8 mouse cellular contexts compared by ENCODE assay signal in the genomic region with DNA sequence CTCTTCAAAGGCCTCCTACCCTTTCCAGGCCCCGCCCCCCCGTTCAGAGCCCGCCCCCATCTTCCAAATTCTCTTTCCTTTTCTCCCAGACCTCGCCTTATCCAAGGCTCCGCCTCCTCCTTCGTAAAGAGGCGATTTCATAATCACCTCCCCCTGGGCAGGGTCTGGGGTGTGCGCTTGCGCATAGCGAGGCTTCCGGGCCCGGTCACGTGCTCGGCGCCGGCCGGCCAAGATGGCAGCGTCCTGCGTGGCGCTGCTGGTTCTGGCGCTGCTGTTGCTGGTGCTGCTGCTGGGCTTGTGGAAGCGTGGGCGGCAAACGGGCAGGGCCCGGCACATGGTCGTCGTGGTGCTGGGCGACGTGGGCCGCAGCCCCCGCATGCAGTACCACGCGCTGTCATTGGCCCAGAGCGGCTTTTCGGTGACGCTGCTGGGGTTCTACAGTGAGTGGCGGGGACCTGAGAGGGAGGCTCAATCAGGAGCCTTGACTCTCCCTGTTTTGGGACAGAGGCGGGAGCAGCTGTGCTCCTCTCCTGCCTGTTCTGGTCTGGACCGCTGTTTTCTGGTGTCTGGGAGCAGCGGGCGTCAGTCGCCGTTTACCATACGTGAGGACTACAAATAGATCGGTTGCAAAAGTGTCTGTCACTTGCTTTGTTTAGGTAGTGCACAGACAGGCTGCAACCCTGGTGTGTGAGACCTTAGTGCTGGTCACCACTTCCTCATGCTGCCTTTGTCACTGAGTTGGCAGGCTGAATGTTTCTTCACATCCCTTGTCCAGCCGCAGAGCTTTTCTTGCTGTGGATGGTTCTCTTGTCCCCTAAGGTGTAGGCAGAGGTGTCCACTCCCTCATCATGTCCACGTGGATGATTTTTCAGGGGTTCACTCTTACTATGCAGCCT. TPM values are rescaled to one million over a fixed set of nuclear protein-coding genes. Genes with fewer than 3 reads are reported as not detected.
DNase-seq lines count a peak whose midpoint lies in the region; ATAC-seq and TF ChIP-seq lines count a peak whose summit lies in the region.

A gene (plus strand): TSS at position 204 of the 896 bp plus-strand sequence.

- no peak within 1 kb of the TSS for H3K27ac ChIP-seq in heart, embryonic 11.5 days (ENCODE audit: low read depth, low read length)
- peak within 1 kb of the TSS; percentile 17; the same call in 1 of the 2 replicates for H3K27ac ChIP-seq in kidney, embryonic 16.5 days (ENCODE audit: low read length)
- peak within 1 kb of the TSS; percentile 26; the same call in 1 of the 2 replicates for H3K27ac ChIP-seq in liver, adult 2 months (replicated peaks; ENCODE audit: insufficient read depth, low read depth, low read length)

- peak within 1 kb of the TSS; percentile 81 for H3ac ChIP-seq in C2C12 (ENCODE audit: control insufficient read depth, insufficient read length, low read depth)
- peak within 1 kb of the TSS; percentile 96 for H3ac ChIP-seq in myocyte (ENCODE audit: control insufficient read depth, insufficient read length)

- peak; percentile 93 for ATAC-seq in heart, embryonic 11.5 days (replicated peaks; ENCODE audit: insufficient number of reproducible peaks, low FRiP score, low TSS enrichment)
- ATAC-seq in kidney, embryonic 16.5 days (ENCODE audit: low FRiP score, low TSS enrichment) = peak; percentile 97

- H3K36me3 ChIP-seq in C2C12 (ENCODE audit: control insufficient read depth, insufficient read depth) (no peaks in the 10 kb centered on the region), myocyte (ENCODE audit: control insufficient read depth, insufficient read depth) (peaks cover 4% of the 10 kb centered on the region)
- H3K36me3 ChIP-seq in erythroblast, embryonic 14.5 days (ENCODE audit: control insufficient read depth) = peaks cover 14% of the 10 kb centered on the region
- no peaks in the 10 kb centered on the region for H3K36me3 ChIP-seq in heart, embryonic 11.5 days (ENCODE audit: control insufficient read depth, insufficient read depth, low read length)
- 0 out of 2 replicates have a peak, but pooled peaks cover 3% of the 10 kb centered on the region for H3K36me3 ChIP-seq in kidney, embryonic 16.5 days (ENCODE audit: insufficient read depth, low read length)
- no peaks in the 10 kb centered on the region for H3K36me3 ChIP-seq in liver, adult 2 months (ENCODE audit: control insufficient read depth, insufficient read depth, low read length)
- H3K36me3 ChIP-seq in splenic B cell, adult 2 months (ENCODE audit: control insufficient read depth, insufficient read depth, low read length, poor library complexity, severe bottlenecking) = no peaks in the 10 kb centered on the region

- peak within 1 kb of the TSS; percentile 79 for H3K9ac ChIP-seq in heart, embryonic 11.5 days (ENCODE audit: low read depth, low read length)
- H3K9ac ChIP-seq in kidney, embryonic 16.5 days (replicated peaks; ENCODE audit: low read length) = peak within 1 kb of the TSS; percentile 78
- peak within 1 kb of the TSS; percentile 82 for H3K9ac ChIP-seq in liver, adult 2 months (ENCODE audit: low read depth, low read length)

- H3K27me3 ChIP-seq in C2C12 (ENCODE audit: control insufficient read depth, insufficient read depth, insufficient read length) (no peaks in the 10 kb centered on the region), myocyte (ENCODE audit: control insufficient read depth, insufficient read depth, insufficient read length) (no peaks in the 10 kb centered on the region)
- H3K27me3 ChIP-seq in erythroblast, embryonic 14.5 days (ENCODE audit: control insufficient read depth) = no peaks in the 10 kb centered on the region
- no peaks in the 10 kb centered on the region for H3K27me3 ChIP-seq in heart, embryonic 11.5 days (ENCODE audit: control insufficient read depth, insufficient read depth, low read length)
- no peaks in the 10 kb centered on the region for H3K27me3 ChIP-seq in kidney, embryonic 16.5 days (ENCODE audit: insufficient read depth, low read length)
- no peaks in the 10 kb centered on the region for H3K27me3 ChIP-seq in liver, adult 2 months (ENCODE audit: control insufficient read depth, insufficient read depth, low read length)
- no peaks in the 10 kb centered on the region for H3K27me3 ChIP-seq in splenic B cell, adult 2 months (ENCODE audit: control insufficient read depth, insufficient read depth, low read length, poor library complexity, severe bottlenecking)

- H3K9me3 ChIP-seq in erythroblast, embryonic 14.5 days (ENCODE audit: control insufficient read depth, low read length) = no peaks in the 10 kb centered on the region
- H3K9me3 ChIP-seq in heart, embryonic 11.5 days (replicated peaks; ENCODE audit: control insufficient read depth, low read length) = no peaks in the 10 kb centered on the region
- H3K9me3 ChIP-seq in kidney, embryonic 16.5 days (ENCODE audit: low read length) = no peaks in the 10 kb centered on the region

- peak within 1 kb of the TSS; percentile 69 for H3K4me2 ChIP-seq in heart, embryonic 11.5 days
- peak within 1 kb of the TSS; percentile 88 for H3K4me2 ChIP-seq in kidney, embryonic 16.5 days (replicated peaks; ENCODE audit: low read depth, low read length)
- peak within 1 kb of the TSS; percentile 97 for H3K4me2 ChIP-seq in myocyte (ENCODE audit: low read depth)

- H3K79me2 ChIP-seq in C2C12 (ENCODE audit: control insufficient read depth, insufficient read depth) (peaks cover 26% of the 10 kb centered on the region), myocyte (ENCODE audit: control insufficient read depth, insufficient read depth) (no peaks in the 10 kb centered on the region)
- H3K79me2 ChIP-seq in liver, adult 2 months (ENCODE audit: control insufficient read depth, insufficient read depth, low read length) = 0 out of 2 replicates have a peak, but pooled peaks cover 4% of the 10 kb centered on the region

- H3K4me1 ChIP-seq in erythroblast, embryonic 14.5 days (ENCODE audit: control insufficient read depth) = peaks cover 26% of the 10 kb centered on the region
- peaks cover 5% of the 10 kb centered on the region; the same call in 1 of the 2 replicates for H3K4me1 ChIP-seq in heart, embryonic 11.5 days (ENCODE audit: control insufficient read depth, insufficient read depth, low read length)
- H3K4me1 ChIP-seq in kidney, embryonic 16.5 days (ENCODE audit: insufficient read depth, low read length) = peaks cover 7% of the 10 kb centered on the region
- H3K4me1 ChIP-seq in liver, adult 2 months (ENCODE audit: control insufficient read depth, insufficient read depth, low read length) = peaks cover 6% of the 10 kb centered on the region; the same call in 1 of the 2 replicates

- TF ChIP-seq POLR2A in brain, embryonic 14.5 days (IDR thresholded peaks at IDR 0.05; ENCODE audit: borderline replicate concordance, extremely low read depth, insufficient read depth, insufficient read length, poor library complexity, severe bottlenecking) = peak; percentile 100
- peak; percentile 98 for TF ChIP-seq POLR2A in liver, adult 2 months (IDR thresholded peaks at IDR 0.05; ENCODE audit: extremely low read depth, insufficient read depth, low read length)
- TF ChIP-seq POLR2A in myocyte (IDR thresholded peaks at IDR 0.05; ENCODE audit: insufficient read length, low read depth) = peak; percentile 100

- WGBS in heart, embryonic 11.5 days (ENCODE audit: insufficient replicate concordance) = 2% methylated on average over 47 of the region's 47 CpGs
- WGBS in kidney, embryonic 16.5 days = 2% methylated on average over 47 of the region's 47 CpGs
- 1% methylated on average over 47 of the region's 47 CpGs for WGBS in liver, adult 2 months

- H3K79me3 ChIP-seq in C2C12 (ENCODE audit: low read depth) = peaks cover 8% of the 10 kb centered on the region

- DNase-seq in brain, embryonic 14.5 days (ENCODE audit: low read depth) = peak; percentile 97
- peak; percentile 84 for DNase-seq in liver, adult 2 months (ENCODE audit: extremely low read depth, low read depth, low spot score)
- peak; percentile 95 for DNase-seq in splenic B cell, adult 2 months (ENCODE audit: low read depth, low spot score)

- TF ChIP-seq CTCF in C2C12 (IDR thresholded peaks at IDR 0.05; ENCODE audit: control insufficient read depth, insufficient read depth, insufficient read length) = no peak
- TF ChIP-seq CTCF in brain, embryonic 14.5 days (IDR thresholded peaks at IDR 0.05; ENCODE audit: borderline replicate concordance, extremely low read depth, insufficient read depth, insufficient read length) = no peak
- TF ChIP-seq CTCF in liver, adult 2 months (IDR thresholded peaks at IDR 0.05; ENCODE audit: low read depth, low read length) = no peak

- peak within 1 kb of the TSS; percentile 80 for H3K4me3 ChIP-seq in C2C12 (ENCODE audit: insufficient read depth, poor library complexity, severe bottlenecking)
- peak within 1 kb of the TSS; percentile 93 for H3K4me3 ChIP-seq in erythroblast, embryonic 14.5 days (replicated peaks)
- H3K4me3 ChIP-seq in heart, embryonic 11.5 days (ENCODE audit: low read depth, low read length) = peak within 1 kb of the TSS; percentile 81
- peak within 1 kb of the TSS; percentile 89 for H3K4me3 ChIP-seq in kidney, embryonic 16.5 days (ENCODE audit: low read length)
- peak within 1 kb of the TSS; percentile 74 for H3K4me3 ChIP-seq in liver, adult 2 months (ENCODE audit: insufficient read depth, low read depth, low read length)
- H3K4me3 ChIP-seq in myocyte = peak within 1 kb of the TSS; percentile 66

TF ChIP-seq in C2C12, 6 proteins besides CTCF, POLR2A, EP300 and RAD21 (continues in another document):
- TF ChIP-seq USF1 (IDR thresholded peaks at IDR 0.05; ENCODE audit: low read depth) (peak; percentile 97), MYOG (IDR thresholded peaks at IDR 0.05; ENCODE audit: control insufficient read depth, extremely low read depth, insufficient read length) (no peak), MYOD1 (IDR thresholded peaks at IDR 0.05; ENCODE audit: control insufficient read depth, insufficient read length, low read depth) (no peak), MAX (IDR thresholded peaks at IDR 0.05) (peak; percentile 90)

TF ChIP-seq in myocyte, 11 proteins besides CTCF, POLR2A, EP300 and RAD21 (continues in another document):
- TF ChIP-seq MYOD1 (IDR thresholded peaks at IDR 0.05; ENCODE audit: control insufficient read depth in 1 of 3, insufficient read length in 2 of 3, low read depth in 2 of 3) = peak in 1 of 3 experiments; percentile 40
- TF ChIP-seq CEBPB (IDR thresholded peaks at IDR 0.05; ENCODE audit: insufficient read depth, poor library complexity, severe bottlenecking) = peak; percentile 73
- no peak for TF ChIP-seq E2F4 (IDR thresholded peaks at IDR 0.05; ENCODE audit: insufficient read depth)
- peak; percentile 58 for TF ChIP-seq REST (IDR thresholded peaks at IDR 0.05; ENCODE audit: insufficient read depth, insufficient read length)
- no peak for TF ChIP-seq TCF12 (IDR thresholded peaks at IDR 0.05; ENCODE audit: insufficient read depth, poor library complexity, severe bottlenecking)

RNA-seq across cellular contexts. Expression of the gene that starts here (rescaled TPM):
- polyA plus RNA-seq in C2C12 (2012; fragmentation: generic; extraction: Trizol) = 37.7 TPM
- polyA plus RNA-seq in brain, embryonic 14.5 days (2012; rRNA removed) = 42.9 and 56.6 TPM in 2 replicates
- 0.19 and 0.28 TPM in 2 replicates for polyA plus RNA-seq in erythroblast, embryonic 14.5 days (2012)
- 21.4 and 24.3 TPM in 2 replicates for polyA plus RNA-seq in heart, embryonic 11.5 days (2014; fragmentation: Nextera tagmentation; extraction: Ambion mirVana)
- 36.4 and 39.3 TPM in 2 replicates for polyA plus RNA-seq in kidney, embryonic 16.5 days (2015; fragmentation: Nextera tagmentation; extraction: Ambion mirVana)
- 24.7 and 30.3 TPM in 2 replicates for total RNA-seq in liver, adult 2 months (2014; rRNA removed)
- polyA plus RNA-seq in liver, adult 2 months (2012; rRNA removed) = 43.6 and 46.1 TPM in 2 replicates
- polyA plus RNA-seq in myocyte (2012; fragmentation: generic; extraction: Trizol) = 46.8 TPM

Comparison
In these comparisons a context has a peak if more than half of its experiments do, and no peak if none do; other contexts are left out.
1. RNA of the gene that starts here (polyA plus RNA-seq): 46.8 TPM in myocyte (single experiment), 43.6 to 46.1 TPM in liver, adult 2 months, 42.9 to 56.6 TPM in brain, embryonic 14.5 days, 36.4 to 39.3 TPM in kidney, embryonic 16.5 days, 37.7 TPM in C2C12 (single experiment) and 21.4 to 24.3 TPM in heart, embryonic 11.5 days; 0.19 to 0.28 TPM in erythroblast, embryonic 14.5 days; every median in the first group is over 10 times any median in the second.
2. Peak in every context shown above with its lines, with median percentiles within 50 percentile points of each other: H3K4me3 ChIP-seq, DNase-seq, POLR2A ChIP-seq, H3K4me2 ChIP-seq and H3K9ac ChIP-seq.